Mouse (Mus musculus): ENCODE measurements around the gene Eif1.

Gene Eif1

GRCm38 (mm10) chr11:100319492-100320171, at the start of gene Eif1:
Gene Eif1, plus strand, starts transcription at chr11:100319885.
- in situ Hi-C loops (cut with MboI; ENCODE audit: unreplicated experiment in 2 of 2): loop anchor here in 1 of 2 experiments (25.0 kb wide), 1 partner anchor 1607 kb away; the partner anchor contains the start of gene Csf3

- in situ Hi-C loops (cut with MboI; ENCODE audit: unreplicated experiment in 2 of 2): no loop called here
These were observed 47.8 kb upstream of the Eif1 start for GRCm38 (mm10) chr11:100271878-100272277.

- in situ Hi-C loops (cut with MboI; ENCODE audit: unreplicated experiment in 2 of 2): loop anchor here (25.0 kb wide), 1 partner anchor 1287 kb away; the partner anchor contains the start of gene Gjd3 (in 2 of the 2)
These were observed 45.0 kb upstream of the Eif1 start for GRCm38 (mm10) chr11:100274719-100275118.

- in situ Hi-C loops (cut with MboI; ENCODE audit: unreplicated experiment in 2 of 2): loop anchor here (25.0 kb wide), 1 partner anchor 1288 kb away; the partner anchor contains the start of gene Gjd3 (in 2 of the 2)
These were observed 44.2 kb upstream of the Eif1 start for GRCm38 (mm10) chr11:100275466-100275865.

GRCm38 (mm10) chr11:100277726-100278480, 41.8 kb upstream of the Eif1 start:
- in situ Hi-C loops (cut with MboI; ENCODE audit: unreplicated experiment in 2 of 2): loop anchor here (25.0 kb wide), 1 partner anchor 1291 kb away; the partner anchor contains the start of gene Gjd3 (in 2 of the 2)

GRCm38 (mm10) chr11:100278759-100279158, 40.9 kb upstream of the Eif1 start:
- in situ Hi-C loops (cut with MboI; ENCODE audit: unreplicated experiment in 2 of 2): loop anchor here (25.0 kb wide), 1 partner anchor 1291 kb away; the partner anchor contains the start of gene Gjd3 (in 2 of the 2)

- in situ Hi-C loops (cut with MboI; ENCODE audit: unreplicated experiment in 2 of 2): loop anchor here (5.0 to 25.0 kb wide), 2 partner anchors 900 to 1295 kb away; partner anchors contain the start of gene Gjd3 (in 2 of the 2)
These were observed 37.8 kb upstream of the Eif1 start for GRCm38 (mm10) chr11:100281596-100282544.

- in situ Hi-C loops (cut with MboI; ENCODE audit: unreplicated experiment in 2 of 2): loop anchor here (5.0 to 25.0 kb wide), 2 partner anchors 900 to 1295 kb away; partner anchors contain the start of gene Gjd3 (in 2 of the 2)
These were observed 37.1 kb upstream of the Eif1 start for GRCm38 (mm10) chr11:100282549-100282948.

GRCm38 (mm10) chr11:100284988-100285387, 34.7 kb upstream of the Eif1 start:
- in situ Hi-C loops (cut with MboI; ENCODE audit: unreplicated experiment in 2 of 2): loop anchor here (5.0 to 25.0 kb wide), 4 partner anchors 818 to 1298 kb away; partner anchors contain the start of genes Gjd3 (in 2 of the 2) and Krt25 (in 1 of the 2)

- in situ Hi-C loops (cut with MboI; ENCODE audit: unreplicated experiment in 2 of 2): loop anchor here (5.0 to 25.0 kb wide), 3 partner anchors 820 to 1300 kb away; partner anchors contain the start of genes Gjd3 (in 2 of the 2) and Krt25 (in 1 of the 2)
These were observed 32.7 kb upstream of the Eif1 start for GRCm38 (mm10) chr11:100287024-100287423.

- in situ Hi-C loops (cut with MboI; ENCODE audit: unreplicated experiment in 2 of 2): loop anchor here (5.0 to 25.0 kb wide), 3 partner anchors 822 to 1302 kb away; partner anchors contain the start of genes Gjd3 (in 2 of the 2) and Krt25 (in 1 of the 2)
These were observed 30.7 kb upstream of the Eif1 start for GRCm38 (mm10) chr11:100288942-100289341.

- in situ Hi-C loops (cut with MboI; ENCODE audit: unreplicated experiment in 2 of 2): loop anchor here (10.0 to 25.0 kb wide), 2 partner anchors 975 to 1303 kb away; partner anchors contain the start of gene Gjd3 (in 2 of the 2)
These were observed 29.4 kb upstream of the Eif1 start for GRCm38 (mm10) chr11:100290235-100290634.

GRCm38 (mm10) chr11:100292884-100293283, 26.8 kb upstream of the Eif1 start:
- in situ Hi-C loops (cut with MboI; ENCODE audit: unreplicated experiment in 2 of 2): loop anchor here (10.0 to 25.0 kb wide), 2 partner anchors 978 to 1306 kb away; partner anchors contain the start of gene Gjd3 (in 2 of the 2)

GRCm38 (mm10) chr11:100295308-100295707, 24.4 kb upstream of the Eif1 start:
- in situ Hi-C loops (cut with MboI; ENCODE audit: unreplicated experiment in 2 of 2): loop anchor here (5.0 to 25.0 kb wide), 4 partner anchors 833 to 1308 kb away; partner anchors contain the start of gene Gjd3 (in 2 of the 2)

- in situ Hi-C loops (cut with MboI; ENCODE audit: unreplicated experiment in 2 of 2): loop anchor here (5.0 to 25.0 kb wide), 4 partner anchors 836 to 1310 kb away; partner anchors contain the start of gene Gjd3 (in 2 of the 2)
These were observed 21.9 kb upstream of the Eif1 start for GRCm38 (mm10) chr11:100297801-100298200.

- in situ Hi-C loops (cut with MboI; ENCODE audit: unreplicated experiment in 2 of 2): loop anchor here (5.0 to 25.0 kb wide), 4 partner anchors 836 to 1311 kb away; partner anchors contain the start of gene Gjd3 (in 2 of the 2)
These were observed 21.2 kb upstream of the Eif1 start for GRCm38 (mm10) chr11:100298274-100299036.

GRCm38 (mm10) chr11:100300293-100300692, 19.4 kb upstream of the Eif1 start:
- in situ Hi-C loops (cut with MboI; ENCODE audit: unreplicated experiment in 2 of 2): loop anchor here in 1 of 2 experiments (25.0 kb wide), 1 partner anchor 1588 kb away; the partner anchor contains the start of gene Csf3

- in situ Hi-C loops (cut with MboI; ENCODE audit: unreplicated experiment in 2 of 2): loop anchor here in 1 of 2 experiments (25.0 kb wide), 1 partner anchor 1589 kb away; the partner anchor contains the start of gene Csf3
These were observed 18.4 kb upstream of the Eif1 start for GRCm38 (mm10) chr11:100301292-100301691.

Data from v-Abl transformed pro-B cells (cell line).